ENCODE assay signal across 15 mouse cellular contexts in genomic region chr5:108076241-108076640, GRCm38 (mm10).
"Had no signal": no experiment of that assay in that cellular context is flagged by ENCODE, and none has a peak within 500 bp of the region (broad histone marks: within the 10 kb centered on the region; RNA-seq: fewer than 3 reads in every experiment).

No protein-coding gene starts in this region.

- H3K4me3 ChIP-seq: limb, embryonic 15.5 days; liver, embryonic 12.5 days; midbrain, embryonic 13.5 days; neural tube, embryonic 15.5 days had no signal

- H3K4me2 ChIP-seq: limb, embryonic 15.5 days; liver, embryonic 12.5 days; lung, embryonic 14.5 days; midbrain, embryonic 13.5 days; neural tube, embryonic 15.5 days had no signal

- ATAC-seq: liver, embryonic 12.5 days; midbrain, embryonic 13.5 days had no signal

- H3K9me3 ChIP-seq: limb, embryonic 15.5 days; liver, embryonic 12.5 days; midbrain, embryonic 13.5 days; neural tube, embryonic 15.5 days had no signal

- H3K27me3 ChIP-seq: limb, embryonic 15.5 days; liver, embryonic 12.5 days; midbrain, embryonic 13.5 days; neural tube, embryonic 15.5 days had no signal

- DNase-seq: kidney, adult 8-10 months; kidney, postnatal 36 days; layer of hippocampus, adult 9-11 months; layer of hippocampus, postnatal 36 days; lung, embryonic 14.5 days; lung, postnatal 14 days; right cerebral cortex, adult 18-20 months; spleen, adult 18-20 months; thymus, postnatal 4 days had no signal

- H3K9ac ChIP-seq: limb, embryonic 15.5 days; liver, embryonic 12.5 days; lung, embryonic 14.5 days; midbrain, embryonic 13.5 days; neural tube, embryonic 15.5 days had no signal

- H3K27ac ChIP-seq: kidney, postnatal 0 days; limb, embryonic 15.5 days; liver, embryonic 12.5 days; macrophage; midbrain, embryonic 13.5 days; neural tube, embryonic 15.5 days had no signal

- H3K4me1 ChIP-seq: limb, embryonic 15.5 days; midbrain, embryonic 13.5 days; neural tube, embryonic 15.5 days had no signal
